Mouse (Mus musculus): ENCODE measurements around the gene Pea15a. TPM values are rescaled to one million over a fixed set of nuclear protein-coding genes. Genes with fewer than 3 reads are reported as not detected.

Gene Pea15a
- total RNA-seq, 2 experiments from 2014 or later: 421 to 428 TPM

DNA sequence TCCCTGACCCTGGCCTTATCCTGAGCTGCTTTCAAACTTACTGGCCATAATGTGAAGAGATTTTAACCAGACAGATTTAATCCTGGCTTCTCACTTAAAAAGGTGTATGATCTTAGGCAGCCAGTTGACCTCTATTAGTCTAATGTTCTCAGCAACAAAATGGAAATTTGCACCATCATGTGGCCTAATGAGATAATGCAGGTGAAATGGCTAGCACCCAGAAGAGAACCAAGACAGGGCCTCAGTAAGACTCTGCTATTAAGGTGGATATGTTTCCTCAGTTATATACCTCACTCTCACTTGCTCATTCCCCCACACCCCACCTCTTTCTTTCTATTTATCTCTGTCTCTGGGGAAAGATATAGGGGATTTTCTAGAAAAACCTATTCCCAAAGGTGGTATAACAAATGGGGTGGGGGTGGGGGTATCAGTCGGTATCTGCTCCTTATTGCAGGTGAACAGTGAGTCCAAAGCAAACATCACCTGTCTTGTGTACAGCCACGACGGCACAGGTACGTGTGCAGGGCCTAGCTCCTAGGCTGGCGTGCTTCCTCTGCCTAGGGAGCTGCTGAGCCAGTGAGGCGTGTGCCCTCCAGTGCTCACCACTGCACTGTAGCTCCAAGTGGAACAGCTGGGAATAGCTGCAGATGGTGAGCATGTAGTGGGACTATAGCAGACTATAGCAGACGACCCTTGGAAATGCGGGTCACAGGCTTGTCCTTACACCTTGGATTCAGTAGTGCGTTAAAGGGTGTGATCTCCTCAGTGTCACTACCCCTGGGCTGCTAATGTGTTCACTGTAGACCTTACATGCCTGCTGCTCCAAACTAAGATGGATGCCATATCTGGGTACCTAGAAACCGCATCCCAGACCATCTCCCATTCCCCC, 20.0 kb downstream of the Pea15a start:
- TF ChIP-seq CTCF (conservative IDR thresholded peaks at IDR 0.05): peak; percentile 45

DNA sequence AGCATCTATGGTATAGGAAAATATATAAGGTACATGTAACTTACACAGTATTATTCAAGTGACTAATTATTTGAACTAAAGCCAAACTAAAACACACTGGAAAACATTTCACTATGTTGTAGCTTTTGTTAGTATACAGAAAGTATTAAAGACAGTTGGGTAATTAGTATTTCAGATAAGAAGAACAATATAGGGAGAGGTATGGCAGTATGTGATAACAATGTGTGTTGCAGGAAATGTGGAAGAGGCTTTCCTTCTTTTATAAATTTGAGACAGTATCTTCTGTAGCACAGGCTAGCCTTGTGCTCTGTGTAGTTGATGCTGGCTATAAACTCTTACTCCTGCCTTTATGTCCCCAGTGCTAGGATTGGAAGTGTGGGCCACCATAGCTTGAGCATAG, 22.7 kb downstream of the Pea15a start:
- DNase-seq (ENCODE audit: low spot score in 2 of 2): no peak

More for the DNA sequence above, 20.0 kb downstream of the Pea15a start:
- DNase-seq (ENCODE audit: low spot score in 2 of 2): no peak
- Histone ChIP-seq H3K4me3 (no peak overlapping the region), H3K27ac (no peak overlapping the region)

DNA sequence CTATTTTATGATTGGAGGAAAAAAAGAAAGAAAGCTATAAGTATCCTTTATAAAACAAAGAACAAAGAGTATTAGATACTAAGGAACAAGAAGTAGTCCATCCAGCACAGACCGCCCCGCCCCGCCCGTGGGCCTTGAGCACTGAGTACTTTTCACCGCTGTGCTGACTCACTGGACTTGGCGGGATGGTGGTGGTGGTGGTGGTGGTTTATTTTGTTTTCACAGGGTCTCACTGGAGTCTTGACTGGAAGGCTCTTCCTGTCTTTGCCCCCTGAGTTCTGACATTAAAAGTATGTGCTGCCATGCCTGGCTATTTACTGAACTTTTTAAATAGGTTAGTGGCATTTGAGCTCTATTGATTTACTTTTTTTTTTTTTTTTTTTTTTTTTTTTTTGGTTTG, 23.5 kb downstream of the Pea15a start:
- no peak for DNase-seq (ENCODE audit: low spot score in 2 of 2)
- no peak overlapping the region for H3K4me3 ChIP-seq
- TF ChIP-seq CTCF (conservative IDR thresholded peaks at IDR 0.05): no peak
- H3K27ac ChIP-seq: no peak overlapping the region

More for the DNA sequence above, 22.7 kb downstream of the Pea15a start:
- Histone ChIP-seq H3K27ac (no peak overlapping the region), H3K4me3 (no peak overlapping the region)
- no peak for TF ChIP-seq CTCF (conservative IDR thresholded peaks at IDR 0.05)

DNA sequence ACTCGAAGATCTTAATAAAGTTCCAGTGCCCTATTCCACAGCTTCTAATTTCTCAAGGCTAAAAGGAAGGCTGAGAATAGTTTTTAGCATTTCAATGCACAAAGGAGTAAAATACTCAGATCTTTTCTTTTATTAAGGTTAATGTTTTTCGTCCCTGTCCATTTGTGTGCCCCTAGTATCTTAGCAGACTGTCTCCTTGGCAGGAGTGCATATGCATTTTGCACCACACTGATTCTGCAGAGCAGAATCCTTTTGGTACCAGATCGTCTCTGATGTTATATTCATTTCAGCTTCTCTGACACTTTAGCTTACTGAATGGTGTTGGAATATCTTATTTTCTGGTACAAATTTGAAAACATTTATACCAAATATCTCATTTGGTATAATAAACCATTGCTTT, 24.8 kb downstream of the Pea15a start:
- Histone ChIP-seq H3K27ac (no peak overlapping the region), H3K4me3 (no peak overlapping the region)

DNA sequence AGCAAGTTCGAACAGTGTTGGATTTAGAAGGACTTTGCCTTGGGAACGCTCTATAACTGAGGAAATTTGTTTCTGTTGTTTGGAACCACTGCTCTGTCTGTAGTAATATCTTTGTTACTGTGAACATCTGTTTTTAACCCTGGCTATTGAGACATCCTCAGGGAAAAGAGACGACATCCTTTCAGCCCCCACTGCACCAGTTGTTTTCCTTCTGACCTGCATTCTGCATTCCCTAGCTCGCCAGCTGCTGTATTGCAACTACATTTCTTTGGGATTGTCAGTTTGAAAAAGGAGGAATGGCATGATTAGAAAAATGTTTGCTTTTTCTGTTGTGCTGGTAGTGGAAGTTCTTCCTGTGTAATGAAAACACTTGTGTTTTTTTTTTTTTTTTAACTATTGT, 25.7 kb downstream of the Pea15a start:
- no peak overlapping the region for H3K27ac ChIP-seq
- DNase-seq (ENCODE audit: low spot score in 2 of 2): no peak

More for the DNA sequence above, 24.8 kb downstream of the Pea15a start:
- DNase-seq (ENCODE audit: low spot score in 2 of 2): no peak
- TF ChIP-seq CTCF (conservative IDR thresholded peaks at IDR 0.05): no peak

DNA sequence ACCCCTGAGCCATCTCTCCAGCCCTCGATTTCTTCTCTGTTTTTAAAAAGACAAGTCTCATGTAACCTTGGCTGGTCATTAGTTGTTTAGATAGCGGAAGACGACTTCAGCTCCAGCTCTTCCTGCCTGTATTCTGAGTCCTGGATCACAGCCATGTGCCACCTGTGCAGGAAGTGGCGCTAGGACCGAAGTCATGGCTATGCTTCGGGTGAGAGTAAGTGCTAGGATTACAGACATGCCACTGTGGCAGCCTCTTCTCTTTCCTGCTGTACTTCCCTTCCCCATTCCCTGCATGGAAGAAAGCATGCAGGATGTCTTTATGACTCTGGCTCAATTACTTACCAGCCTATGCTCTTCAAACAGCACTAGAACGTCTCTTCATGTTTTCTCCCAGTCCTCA, 27.5 kb downstream of the Pea15a start:
- Histone ChIP-seq H3K4me3 (no peak overlapping the region), H3K27ac (no peak overlapping the region)
- DNase-seq (ENCODE audit: low spot score in 2 of 2): no peak
- no peak for TF ChIP-seq CTCF (conservative IDR thresholded peaks at IDR 0.05)

More for the DNA sequence above, 25.7 kb downstream of the Pea15a start:
- H3K4me3 ChIP-seq: no peak overlapping the region
- TF ChIP-seq CTCF (conservative IDR thresholded peaks at IDR 0.05): no peak

DNA sequence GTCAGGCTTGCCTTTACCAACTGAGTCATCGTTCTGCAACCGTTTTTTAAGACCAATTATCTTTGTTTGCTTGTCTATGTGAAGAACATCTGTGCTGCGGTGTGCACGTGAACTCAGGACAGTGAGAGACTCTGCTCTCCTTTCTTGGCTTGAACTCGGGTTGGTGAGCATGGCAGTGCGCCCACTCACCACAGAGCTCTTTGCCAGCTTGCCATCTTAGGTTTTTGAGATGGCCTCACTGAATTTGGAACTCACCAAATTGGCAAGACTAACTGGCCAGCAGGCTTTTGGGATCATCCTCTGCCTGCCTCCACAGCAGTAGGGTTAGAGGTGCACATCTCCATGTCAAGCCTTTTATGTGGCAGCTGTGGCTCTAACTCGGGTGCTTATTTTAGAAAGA, 28.8 kb downstream of the Pea15a start:
- Histone ChIP-seq H3K4me3 (no peak overlapping the region), H3K27ac (peak overlapping the region; percentile 32; the same call in 1 of the 2 replicates)
- DNase-seq (ENCODE audit: low spot score in 2 of 2): no peak
- TF ChIP-seq CTCF (conservative IDR thresholded peaks at IDR 0.05): no peak

DNA sequence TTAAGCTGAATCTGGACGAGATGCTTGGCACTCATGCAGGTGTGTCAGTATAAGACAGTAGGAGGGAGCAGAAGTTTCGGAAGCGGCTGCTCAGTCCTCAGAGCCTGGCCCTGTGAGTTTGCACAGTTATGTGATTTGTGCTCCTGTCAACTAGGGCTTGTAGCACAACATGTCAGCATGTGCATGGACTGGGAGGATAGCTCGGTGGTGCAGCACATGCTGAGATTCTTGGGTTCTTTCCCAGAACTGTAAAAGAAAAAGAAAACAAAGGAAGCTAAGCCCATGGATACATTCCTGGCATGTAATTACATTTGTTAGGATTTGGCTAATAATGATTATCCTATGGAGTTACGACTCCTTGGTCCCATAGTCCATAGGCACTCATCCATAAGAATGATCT, 33.4 kb downstream of the Pea15a start:
- Histone ChIP-seq H3K4me3 (no peak overlapping the region), H3K27ac (no peak overlapping the region)
- DNase-seq (ENCODE audit: low spot score in 2 of 2): no peak
- TF ChIP-seq CTCF (conservative IDR thresholded peaks at IDR 0.05): no peak

DNA sequence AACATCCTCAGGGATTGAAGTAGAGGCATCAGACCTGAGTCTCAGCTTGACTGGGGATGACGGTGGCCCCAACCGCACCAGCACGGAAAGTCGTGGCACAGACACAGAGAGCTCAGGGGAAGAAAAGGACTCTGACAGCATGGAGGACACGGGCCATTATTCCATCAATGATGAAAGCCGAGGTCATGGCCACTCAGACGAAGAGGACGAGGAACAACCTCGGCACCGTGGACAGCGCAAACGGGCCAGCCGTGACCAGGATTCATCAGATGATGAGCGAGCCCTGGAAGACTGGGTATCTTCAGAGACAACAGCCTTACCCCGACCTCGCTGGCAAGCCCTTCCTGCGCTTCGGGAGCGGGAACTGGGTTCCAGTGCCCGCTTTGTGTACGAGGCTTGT, 34.2 kb downstream of the Pea15a start:
- no peak overlapping the region for H3K27ac ChIP-seq
- no peak for DNase-seq (ENCODE audit: low spot score in 2 of 2)
- no peak for TF ChIP-seq CTCF (conservative IDR thresholded peaks at IDR 0.05)
- no peak overlapping the region for H3K4me3 ChIP-seq

DNA sequence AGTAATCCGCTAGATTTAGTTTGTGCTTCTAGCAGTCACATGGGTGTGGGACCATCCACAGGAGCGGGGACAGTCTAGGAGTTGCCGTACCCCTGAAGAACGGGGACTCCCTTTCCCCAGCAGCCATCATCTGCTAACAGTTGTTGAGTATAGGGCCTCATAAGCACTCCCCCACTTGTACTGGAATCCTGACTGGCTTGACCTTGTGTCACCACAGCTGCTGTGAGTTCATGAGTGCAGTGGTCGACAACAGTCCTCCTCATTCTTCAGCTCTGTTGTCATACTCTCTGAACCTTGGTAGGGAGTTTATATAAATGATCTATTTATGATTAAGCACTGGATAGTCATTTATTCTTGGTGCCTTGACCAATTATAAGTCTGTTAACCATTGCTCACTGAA, 36.8 kb downstream of the Pea15a start:
- H3K27ac ChIP-seq: no peak overlapping the region
- no peak overlapping the region for H3K4me3 ChIP-seq
- no peak for DNase-seq (ENCODE audit: low spot score in 2 of 2)
- no peak for TF ChIP-seq CTCF (conservative IDR thresholded peaks at IDR 0.05)

DNA sequence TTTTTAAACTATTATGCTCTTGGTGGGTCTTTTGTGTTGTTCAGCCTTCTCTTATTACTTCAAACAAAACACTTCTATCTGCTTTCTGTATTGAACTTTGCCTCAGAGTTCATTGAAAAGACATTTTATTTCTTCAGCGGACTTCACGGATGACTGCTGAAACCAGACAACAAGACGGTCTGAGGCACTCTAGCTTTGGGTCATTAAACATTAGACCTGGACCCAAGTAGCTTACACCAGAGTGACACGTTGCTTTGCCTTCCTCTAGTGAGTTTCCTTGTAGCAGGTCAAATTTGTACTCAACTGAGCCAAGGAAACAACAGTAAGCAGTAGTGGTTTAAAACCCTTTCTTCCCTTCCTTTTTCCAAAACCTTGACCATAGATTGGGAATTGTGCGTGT, 38.7 kb downstream of the Pea15a start:
- no peak for DNase-seq (ENCODE audit: low spot score in 2 of 2)
- H3K4me3 ChIP-seq: no peak overlapping the region
- TF ChIP-seq CTCF (conservative IDR thresholded peaks at IDR 0.05): no peak
- H3K27ac ChIP-seq: no peak overlapping the region

DNA sequence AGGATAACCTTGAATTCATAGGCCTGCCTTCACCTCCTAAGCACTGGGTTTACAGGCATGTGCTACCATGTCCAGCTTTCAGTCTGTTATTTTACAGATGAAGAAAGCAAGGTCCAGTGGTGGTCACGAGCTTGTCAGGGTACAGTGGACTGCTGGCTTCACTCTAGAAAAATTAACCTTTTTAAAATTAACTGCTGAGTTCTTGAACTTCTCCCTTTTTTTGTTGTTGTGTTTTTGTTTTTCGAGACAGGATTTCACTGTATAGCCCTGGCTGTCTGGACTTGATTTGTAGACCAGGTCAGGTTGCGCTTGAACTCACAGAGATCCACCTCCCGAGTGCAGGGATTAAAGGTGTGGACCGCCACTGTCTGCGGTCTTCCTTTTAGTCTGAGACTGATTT, 43.6 kb downstream of the Pea15a start:
- DNase-seq (ENCODE audit: low spot score in 2 of 2): no peak
- no peak overlapping the region; the same call in 1 of the 2 replicates for H3K27ac ChIP-seq
- TF ChIP-seq CTCF (conservative IDR thresholded peaks at IDR 0.05): no peak
- no peak overlapping the region for H3K4me3 ChIP-seq

DNA sequence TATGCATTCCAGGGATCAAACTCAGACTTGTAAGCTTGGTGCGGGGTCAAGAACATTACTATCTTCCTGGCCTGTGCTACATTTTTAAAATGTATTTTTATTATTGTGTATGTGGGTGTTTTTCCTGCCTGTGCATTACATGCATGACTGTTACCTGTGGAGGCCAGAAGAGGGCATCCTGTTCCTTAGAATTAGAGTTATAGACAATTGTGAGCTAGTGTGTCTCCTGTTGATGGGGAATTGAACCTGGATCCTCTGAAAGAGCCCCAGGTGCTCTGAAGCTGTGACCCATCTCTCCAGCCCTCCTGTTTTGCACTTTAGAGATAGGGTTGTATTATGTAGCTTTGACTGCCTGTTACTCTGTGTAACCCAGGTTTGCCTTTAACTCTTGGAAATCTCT, 44.6 kb downstream of the Pea15a start:
- peak in 1 of 2 experiments; percentile 53 for DNase-seq (ENCODE audit: low spot score in 2 of 2)
- no peak overlapping the region for H3K27ac ChIP-seq
- peak; percentile 86 for TF ChIP-seq CTCF (conservative IDR thresholded peaks at IDR 0.05)
- H3K4me3 ChIP-seq: no peak overlapping the region

DNA sequence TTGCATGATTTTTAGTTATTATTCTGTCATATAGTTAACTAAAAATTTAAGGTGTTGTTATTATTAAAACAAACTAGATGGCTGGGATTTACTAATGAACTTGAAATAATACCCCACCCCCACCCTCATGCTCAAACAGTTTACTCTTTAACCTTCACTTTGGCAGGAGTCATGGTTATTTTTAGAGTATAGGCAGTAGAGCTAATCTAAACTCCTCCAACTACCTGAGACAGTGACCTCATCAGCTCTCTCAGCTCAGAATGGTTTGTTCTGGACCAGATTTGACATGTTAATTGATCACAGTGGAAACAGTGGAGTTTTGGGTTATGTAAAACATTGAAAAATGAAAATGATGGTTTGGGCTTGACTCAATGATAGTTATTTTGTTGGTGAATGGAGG, 46.1 kb downstream of the Pea15a start:
- H3K4me3 ChIP-seq: no peak overlapping the region
- TF ChIP-seq CTCF (conservative IDR thresholded peaks at IDR 0.05): no peak
- DNase-seq (ENCODE audit: low spot score in 2 of 2): no peak
- H3K27ac ChIP-seq: peak overlapping the region; percentile 5
